Mouse (Mus musculus) cerebellum, adult 2 months (tissue): ENCODE measurements around the gene Zfp92. TPM values are rescaled to one million over a fixed set of nuclear protein-coding genes. Genes with fewer than 3 reads are reported as not detected.
A peak's percentile ranks its signal among the peaks of the same experiment; 100 is the strongest.

Source experiments
- DNase-seq, 2 experiments: peaks; one replicate each; pipeline ENCODE4 v3.0.0; 2021
- H3K27ac ChIP-seq: fragments of 200-500 bp; 2 replicates; pipeline ENCODE4 v1.5.1; 2012; ENCODE audit warnings: low read length, control low read depth, inconsistent platforms; ENCODE audit not compliant: insufficient read depth
- H3K27me3 ChIP-seq: fragments of 200-500 bp; 2 replicates; pipeline ENCODE4 v1.6.1; 2012; ENCODE audit warnings: inconsistent platforms, mild to moderate bottlenecking, low read length, moderate library complexity; ENCODE audit not compliant: control insufficient read depth, insufficient read depth
- H3K4me1 ChIP-seq: fragments of 200-500 bp; 2 replicates; pipeline ENCODE4 v1.6.1; 2011; ENCODE audit warnings: low read length; ENCODE audit not compliant: control insufficient read depth, insufficient read depth
- H3K4me3 ChIP-seq: fragments of 200-500 bp; replicated peaks from 2 replicates; pipeline ENCODE3; 2011; ENCODE audit warnings: mild to moderate bottlenecking, low read depth, low read length, control low read depth; ENCODE audit not compliant: insufficient read depth
- CTCF ChIP-seq: fragments of 200-500 bp; IDR thresholded peaks from 2 replicates; pipeline ENCODE4 v1.5.1; 2011; ENCODE audit warnings: low read depth, mild to moderate bottlenecking, control low read depth, low read length, moderate library complexity, borderline replicate concordance; ENCODE audit not compliant: insufficient read depth
- POLR2A ChIP-seq: fragments of 200-500 bp; IDR thresholded peaks from 2 replicates; pipeline ENCODE4 v1.6.1; 2011; ENCODE audit warnings: low read length, control low read depth, borderline replicate concordance; ENCODE audit not compliant: insufficient read depth
- WGBS: fragments of 180-500 bp; shearing (Covaris S2); methylation state at CpG from one replicate; pipeline ENCODE4 v1.1.7; 2018; 5-methylcytosine and 5-hydroxymethylcytosine counted together
- polyA plus RNA-seq: library from polyadenylated mRNA; depleted of rRNA; stranded (reverse); fragments of >200 nt; gene quantifications from 2 replicates; pipeline ENCODE4 v1.2.3, GENCODE M21; 2012

Gene Zfp92
- polyA plus RNA-seq, 1 experiment, result 0.61 TPM

- TF ChIP-seq CTCF (no peak), POLR2A (no peak)
- Histone ChIP-seq H3K4me1 (no peaks in the 10 kb centered on the region), H3K27me3 (no peaks in the 10 kb centered on the region), H3K4me3 (no peak overlapping the region), H3K27ac (no peak overlapping the region)
- DNase-seq, result no peak
- WGBS, result 62% methylated on average over 1 of the region's 1 CpGs
Observed at GRCm38 (mm10) chrX:73412767-73413166, 1.9 kb downstream of the Zfp92 start.

GRCm38 (mm10) chrX:73430036-73430435 lies 19.1 kb downstream of the Zfp92 start:
- peak in 1 of 2 experiments; percentile 6 for DNase-seq
- TF ChIP-seq POLR2A (no peak), CTCF (no peak)
- Histone ChIP-seq H3K27me3 (no peaks in the 10 kb centered on the region), H3K27ac (no peak overlapping the region), H3K4me3 (no peak overlapping the region), H3K4me1 (no peaks in the 10 kb centered on the region)
- 78% methylated on average over 2 of the region's 2 CpGs for WGBS

- no peaks in the 10 kb centered on the region for H3K27me3 ChIP-seq
- WGBS, result 62% methylated on average over 5 of the region's 5 CpGs
- no peak overlapping the region for H3K27ac ChIP-seq
Observed at GRCm38 (mm10) chrX:73432850-73433249, 22.0 kb downstream of the Zfp92 start.

GRCm38 (mm10) chrX:73435252-73435651 lies 24.4 kb downstream of the Zfp92 start, which contains the start of gene Trex2:
Trex2 (minus strand) TSS chrX:73435344.
- TF ChIP-seq CTCF, result no peak
- TF ChIP-seq POLR2A, result no peak
- H3K27me3 ChIP-seq, result no peaks in the 10 kb centered on the region
- no peaks in the 10 kb centered on the region for H3K4me1 ChIP-seq
- WGBS, result 81% methylated on average over 11 of the region's 11 CpGs
- H3K4me3 ChIP-seq, result no peak within 1 kb of the TSS
- no peak for DNase-seq
- no peak within 1 kb of the TSS for H3K27ac ChIP-seq

More at GRCm38 (mm10) chrX:73432850-73433249, 22.0 kb downstream of the Zfp92 start:
- H3K4me1 ChIP-seq, result no peaks in the 10 kb centered on the region
- no peak overlapping the region for H3K4me3 ChIP-seq
- TF ChIP-seq CTCF (no peak), POLR2A (no peak)
- no peak for DNase-seq

GRCm38 (mm10) chrX:73441428-73441827 lies 30.5 kb downstream of the Zfp92 start:
- Histone ChIP-seq H3K4me3 (no peak overlapping the region), H3K4me1 (no peaks in the 10 kb centered on the region), H3K27me3 (no peaks in the 10 kb centered on the region), H3K27ac (no peak overlapping the region)
- 74% methylated on average over 2 of the region's 2 CpGs for WGBS
- no peak for DNase-seq
- no peak for TF ChIP-seq POLR2A
- TF ChIP-seq CTCF, result no peak

GRCm38 (mm10) chrX:73451949-73452348 lies 41.1 kb downstream of the Zfp92 start:
- peak; percentile 79 for TF ChIP-seq CTCF
- TF ChIP-seq POLR2A, result no peak
- no peak overlapping the region for H3K27ac ChIP-seq
- H3K4me1 ChIP-seq, result no peaks in the 10 kb centered on the region
- DNase-seq, result peak; percentile 49 to 73
- no peaks in the 10 kb centered on the region for H3K27me3 ChIP-seq
- WGBS, result 23% methylated on average over 2 of the region's 2 CpGs
- H3K4me3 ChIP-seq, result no peak overlapping the region

- WGBS, result 13% methylated on average over 22 of the region's 26 CpGs
- H3K4me3 ChIP-seq, result peak within 1 kb of the TSS; percentile 76
- no peaks in the 10 kb centered on the region for H3K27me3 ChIP-seq
- TF ChIP-seq CTCF, result peak; percentile 49; the same call in 1 of the 2 replicates
- TF ChIP-seq POLR2A, result no peak
- H3K4me1 ChIP-seq, result no peaks in the 10 kb centered on the region; the same call in 1 of the 2 replicates
- H3K27ac ChIP-seq, result peak within 1 kb of the TSS; percentile 11; the same call in 1 of the 2 replicates
- DNase-seq, result peak; percentile 87 to 93
Observed at GRCm38 (mm10) chrX:73458877-73459392, 48.0 kb downstream of the Zfp92 start, which contains the start of gene Haus7. Haus7 (minus strand) TSS chrX:73459044.

- 83% methylated on average over 4 of the region's 4 CpGs for WGBS
- Histone ChIP-seq H3K4me3 (no peak overlapping the region), H3K27ac (no peak overlapping the region), H3K4me1 (no peaks in the 10 kb centered on the region; the same call in 1 of the 2 replicates), H3K27me3 (no peaks in the 10 kb centered on the region)
- no peak for DNase-seq
- TF ChIP-seq POLR2A (no peak), CTCF (no peak)
Observed at GRCm38 (mm10) chrX:73460792-73461191, 49.9 kb downstream of the Zfp92 start.
